Mouse (Mus musculus) megakaryocyte, embryonic 14.5 days (primary cell): ENCODE results near the gene Cyp1a2.

Source experiments
- FLI1 ChIP-seq: IDR thresholded peaks from 2 replicates; pipeline ENCODE4 v1.6.1; 2012; ENCODE audit warnings: low read length, inconsistent platforms, mixed read lengths
- GATA1 ChIP-seq: IDR thresholded peaks from 3 replicates; pipeline ENCODE4 v1.6.1; 2012; ENCODE audit warnings: mixed read lengths, low read length, inconsistent platforms, borderline replicate concordance

- TF ChIP-seq GATA1 (no peak), FLI1 (no peak)
Measured at GRCm38 (mm10) chr9:57628717-57629116, 54.8 kb downstream of the Cyp1a2 start.
